8 mouse cellular contexts compared by ENCODE assay signal in the genomic region with DNA sequence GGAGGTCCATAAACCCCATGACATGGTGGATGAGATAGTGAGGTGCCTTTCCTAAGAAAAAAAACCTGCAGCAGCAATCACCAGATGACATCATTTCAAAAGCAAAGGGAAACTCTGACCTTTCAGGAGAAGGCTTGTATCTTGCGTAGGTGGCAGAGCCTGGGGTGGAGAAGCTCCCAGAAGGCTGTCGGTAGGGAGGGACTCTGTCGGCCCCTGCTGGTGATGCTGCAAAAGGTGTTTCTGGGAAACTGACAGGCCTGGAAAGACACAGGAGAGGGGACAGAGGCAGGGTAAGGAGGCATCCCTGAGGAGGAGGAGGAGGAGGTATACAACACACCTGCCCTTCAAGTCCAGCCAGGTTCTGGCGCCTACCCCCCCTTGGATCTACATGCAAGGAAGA.
DNase-seq lines count a peak whose midpoint lies in the region; ATAC-seq and TF ChIP-seq lines count a peak whose summit lies in the region.

No protein-coding gene starts in this region.

- peak; percentile 67 for DNase-seq in intestine, embryonic 14.5 days (ENCODE audit: low spot score)
- peak; percentile 65 for DNase-seq in MN1 (ENCODE audit: low spot score)
- DNase-seq in cerebellum, postnatal 10 days = peak; percentile 46 to 54
- peak; percentile 64 for DNase-seq in liver, postnatal 0 days
- DNase-seq in right cerebral cortex, postnatal 4 days = peak; percentile 63
- DNase-seq in natural killer cell, adult 2 months (ENCODE audit: low spot score in 2 of 2) = no peak

- no peaks in the 10 kb centered on the region for H3K27me3 ChIP-seq in intestine, embryonic 14.5 days (replicated peaks; ENCODE audit: control insufficient read depth, insufficient read depth, low read length)
- H3K27me3 ChIP-seq in intestine, embryonic 16.5 days (replicated peaks; ENCODE audit: control insufficient read depth, insufficient read depth, low read length) = no peaks in the 10 kb centered on the region
- no peaks in the 10 kb centered on the region for H3K27me3 ChIP-seq in hindbrain, embryonic 12.5 days
- H3K27me3 ChIP-seq in liver, postnatal 0 days (ENCODE audit: insufficient read depth, low read length) = no peaks in the 10 kb centered on the region

- H3K9ac ChIP-seq in intestine, embryonic 14.5 days (ENCODE audit: low read length) = no peak overlapping the region
- H3K9ac ChIP-seq in intestine, embryonic 16.5 days (ENCODE audit: low read depth, low read length) = no peak overlapping the region
- H3K9ac ChIP-seq in hindbrain, embryonic 12.5 days = no peak overlapping the region
- no peak overlapping the region for H3K9ac ChIP-seq in liver, postnatal 0 days (replicated peaks)

- 15% methylated on average over 4 of the region's 4 CpGs for WGBS in intestine, embryonic 14.5 days
- 26% methylated on average over 4 of the region's 4 CpGs for WGBS in intestine, embryonic 16.5 days
- 16% methylated on average over 4 of the region's 4 CpGs for WGBS in hindbrain, embryonic 12.5 days
- 41% methylated on average over 4 of the region's 4 CpGs for WGBS in liver, postnatal 0 days (ENCODE audit: insufficient replicate concordance)

- no peak overlapping the region for H3K4me2 ChIP-seq in intestine, embryonic 14.5 days (ENCODE audit: low read length)
- no peak overlapping the region for H3K4me2 ChIP-seq in intestine, embryonic 16.5 days (ENCODE audit: low read depth, low read length)
- no peak overlapping the region for H3K4me2 ChIP-seq in hindbrain, embryonic 12.5 days (replicated peaks)
- H3K4me2 ChIP-seq in liver, postnatal 0 days (ENCODE audit: low read depth, low read length) = no peak overlapping the region

- no peak overlapping the region for H3K4me3 ChIP-seq in intestine, embryonic 14.5 days (ENCODE audit: low read depth, low read length)
- H3K4me3 ChIP-seq in intestine, embryonic 16.5 days (ENCODE audit: low read length) = no peak overlapping the region
- no peak overlapping the region for H3K4me3 ChIP-seq in hindbrain, embryonic 12.5 days
- H3K4me3 ChIP-seq in liver, postnatal 0 days (ENCODE audit: low read depth, low read length) = no peak overlapping the region

- TF ChIP-seq EP300 in liver, postnatal 0 days (IDR thresholded peaks at IDR 0.05; ENCODE audit: low read depth) = no peak

- peak; percentile 58; the same call in 1 of the 2 replicates for ATAC-seq in intestine, embryonic 14.5 days (replicated peaks; ENCODE audit: low FRiP score, low TSS enrichment, low read depth)
- no peak for ATAC-seq in intestine, embryonic 16.5 days
- ATAC-seq in hindbrain, embryonic 12.5 days (ENCODE audit: low FRiP score) = peak; percentile 24; the same call in 1 of the 2 replicates
- peak; percentile 78 for ATAC-seq in liver, postnatal 0 days

- peak; percentile 85 for TF ChIP-seq CTCF in liver, postnatal 0 days (IDR thresholded peaks at IDR 0.05; ENCODE audit: low read depth)

- peaks cover 36% of the 10 kb centered on the region for H3K36me3 ChIP-seq in intestine, embryonic 14.5 days (ENCODE audit: control insufficient read depth, insufficient read depth, low read length)
- H3K36me3 ChIP-seq in intestine, embryonic 16.5 days (ENCODE audit: control insufficient read depth, insufficient read depth, low read length) = peaks cover 13% of the 10 kb centered on the region
- 0 out of 2 replicates have a peak, but pooled peaks cover 3% of the 10 kb centered on the region for H3K36me3 ChIP-seq in hindbrain, embryonic 12.5 days
- 0 out of 2 replicates have a peak, but pooled peaks cover 2% of the 10 kb centered on the region for H3K36me3 ChIP-seq in liver, postnatal 0 days (replicated peaks; ENCODE audit: insufficient read depth, low read length)

- no peaks in the 10 kb centered on the region for H3K4me1 ChIP-seq in intestine, embryonic 14.5 days (replicated peaks; ENCODE audit: control insufficient read depth, insufficient read depth, low read length)
- no peaks in the 10 kb centered on the region for H3K4me1 ChIP-seq in intestine, embryonic 16.5 days (ENCODE audit: control insufficient read depth, insufficient read depth, low read length)
- peaks cover 6% of the 10 kb centered on the region for H3K4me1 ChIP-seq in hindbrain, embryonic 12.5 days
- no peaks in the 10 kb centered on the region for H3K4me1 ChIP-seq in liver, postnatal 0 days (ENCODE audit: insufficient read depth)

- no peak overlapping the region for H3K27ac ChIP-seq in intestine, embryonic 14.5 days (ENCODE audit: low read depth)
- no peak overlapping the region for H3K27ac ChIP-seq in intestine, embryonic 16.5 days (ENCODE audit: low read length)
- H3K27ac ChIP-seq in hindbrain, embryonic 12.5 days = no peak overlapping the region
- H3K27ac ChIP-seq in liver, postnatal 0 days (ENCODE audit: low read depth) = no peak overlapping the region

- no peaks in the 10 kb centered on the region for H3K9me3 ChIP-seq in intestine, embryonic 14.5 days (ENCODE audit: control insufficient read depth, low read length)
- no peaks in the 10 kb centered on the region for H3K9me3 ChIP-seq in intestine, embryonic 16.5 days (ENCODE audit: control insufficient read depth, low read length)
- H3K9me3 ChIP-seq in hindbrain, embryonic 12.5 days (replicated peaks) = no peaks in the 10 kb centered on the region
- no peaks in the 10 kb centered on the region for H3K9me3 ChIP-seq in liver, postnatal 0 days (ENCODE audit: low read length)

Comparison
In these comparisons a context has a peak if more than half of its experiments do, and no peak if none do; other contexts are left out.
1. DNase-seq: peak in intestine, embryonic 14.5 days (single experiment), MN1 (single experiment), cerebellum, postnatal 10 days (2 of 2), liver, postnatal 0 days (single experiment) and right cerebral cortex, postnatal 4 days (single experiment); none in natural killer cell, adult 2 months (0 of 2).